Mouse (Mus musculus) olfactory bulb, adult 2 months (tissue): ENCODE data around the gene Sars.

Source experiments
- CTCF ChIP-seq: fragments of 200-500 bp; IDR thresholded peaks from 2 replicates; pipeline ENCODE4 v1.5.1; 2012; ENCODE audit warnings: low read depth, mild to moderate bottlenecking, low read length, moderate library complexity; ENCODE audit not compliant: insufficient read depth
- POLR2A ChIP-seq: fragments of 200-500 bp; IDR thresholded peaks from 2 replicates; pipeline ENCODE4 v1.6.1; 2012; ENCODE audit warnings: mild to moderate bottlenecking, low read depth, low read length, moderate library complexity; ENCODE audit not compliant: insufficient read depth

DNA sequence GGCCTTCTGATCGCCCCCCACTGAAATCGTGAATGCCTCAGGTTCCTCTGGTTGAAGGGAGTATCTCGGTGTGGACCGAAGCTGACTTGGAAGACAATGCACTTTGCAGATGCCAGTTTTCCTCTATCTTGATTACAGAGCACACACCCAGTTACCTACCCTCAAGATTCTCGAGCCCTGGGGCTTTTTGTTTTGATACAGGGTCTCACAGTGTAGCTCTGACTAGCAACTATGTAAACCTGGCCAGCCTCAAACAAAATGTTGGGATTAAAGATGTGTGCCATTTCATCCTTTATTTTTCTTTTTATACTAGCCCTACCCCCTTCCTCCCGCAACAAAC is 327 bp upstream of the Sars start:
- TF ChIP-seq CTCF (no peak), POLR2A (no peak)
